Mouse (Mus musculus) lung, embryonic 16.5 days (tissue): ENCODE measurements around the gene Pank3. TPM values are rescaled to one million over a fixed set of nuclear protein-coding genes. Genes with fewer than 3 reads are reported as not detected.
A peak's percentile ranks its signal among the peaks of the same experiment; 100 is the strongest.

Experiments
- ATAC-seq: fragments of 200-750 bp; cut with Nextera tagmentation; 2 replicates; pipeline ENCODE4 v1.8.0; 2017; ENCODE audit warnings: low read depth, mild to moderate bottlenecking, moderate library complexity
- H3K27ac ChIP-seq: fragments of 300-500 bp; sonication (generic); 2 replicates; pipeline ENCODE4 v1.5.1; 2014; ENCODE audit warnings: mild to moderate bottlenecking, control low read depth, low read length
- H3K27me3 ChIP-seq: fragments of 300-500 bp; sonication (generic); 2 replicates; pipeline ENCODE4 v1.6.1; 2014; ENCODE audit warnings: low read depth, low read length, mixed read lengths; ENCODE audit not compliant: control insufficient read depth, insufficient read depth
- H3K36me3 ChIP-seq: fragments of 300-500 bp; sonication (generic); 2 replicates; pipeline ENCODE4 v1.6.1; 2014; ENCODE audit warnings: low read length; ENCODE audit not compliant: control insufficient read depth, insufficient read depth
- H3K4me1 ChIP-seq: fragments of 300-500 bp; sonication (generic); replicated peaks from 2 replicates; pipeline ENCODE4 v1.6.1; 2014; ENCODE audit warnings: low read length, mixed read lengths; ENCODE audit not compliant: control insufficient read depth, insufficient read depth
- H3K4me2 ChIP-seq: fragments of 300-500 bp; sonication (generic); 2 replicates; pipeline ENCODE4 v1.6.1; 2014; ENCODE audit warnings: low read depth, low read length, control low read depth
- H3K4me3 ChIP-seq: fragments of 300-500 bp; sonication (generic); 2 replicates; pipeline ENCODE4 v1.5.1; 2014; ENCODE audit warnings: mild to moderate bottlenecking, low read length, control low read depth
- H3K9ac ChIP-seq: fragments of 300-500 bp; sonication (generic); 2 replicates; pipeline ENCODE4 v1.6.1; 2014; ENCODE audit warnings: low read length, control low read depth
- H3K9me3 ChIP-seq: fragments of 300-500 bp; sonication (generic); 2 replicates; pipeline ENCODE4 v1.6.1; 2016; ENCODE audit warnings: low read length; ENCODE audit not compliant: control insufficient read depth
- WGBS: fragments of 180-500 bp; shearing (Covaris S2); extraction: QIAGEN DNeasy Blood & Tissue Kit; methylation state at CpG from one replicate; pipeline ENCODE4 v1.1.7; 2014; 5-methylcytosine and 5-hydroxymethylcytosine counted together
- polyA plus RNA-seq: library from polyadenylated mRNA; unstranded; fragments of >200 nt; fragmentation: Nextera tagmentation; extraction: Ambion mirVana; gene quantifications from 2 replicates; pipeline ENCODE4 v1.2.1, GENCODE M21; 2015

Gene Pank3
- polyA plus RNA-seq, 1 experiment from 2014 or later = 13.2 TPM

- Histone ChIP-seq H3K9me3 (no peaks in the 10 kb centered on the region), H3K4me3 (peak overlapping the region; percentile 31), H3K27me3 (peaks cover 45% of the 10 kb centered on the region), H3K4me2 (peak overlapping the region; percentile 50), H3K9ac (no peak overlapping the region), H3K27ac (no peak overlapping the region), H3K36me3 (no peaks in the 10 kb centered on the region), H3K4me1 (no peaks in the 10 kb centered on the region; the same call in 1 of the 2 replicates)
- no peak for ATAC-seq
- WGBS = 7% methylated on average over 64 of the region's 86 CpGs
Observed at GRCm38 (mm10) chr11:35797751-35798494, 28.6 kb downstream of the Pank3 start.

GRCm38 (mm10) chr11:35798495-35798820 is 29.2 kb downstream of the Pank3 start:
- no peak for ATAC-seq
- Histone ChIP-seq H3K27ac (no peak overlapping the region), H3K36me3 (no peaks in the 10 kb centered on the region), H3K4me3 (peak overlapping the region; percentile 31), H3K9me3 (no peaks in the 10 kb centered on the region), H3K4me1 (no peaks in the 10 kb centered on the region; the same call in 1 of the 2 replicates), H3K9ac (no peak overlapping the region), H3K27me3 (peaks cover 45% of the 10 kb centered on the region), H3K4me2 (peak overlapping the region; percentile 50)
- 6% methylated on average over 23 of the region's 23 CpGs for WGBS

- Histone ChIP-seq H3K4me1 (no peaks in the 10 kb centered on the region; the same call in 1 of the 2 replicates), H3K9ac (no peak within 1 kb of the TSS), H3K9me3 (no peaks in the 10 kb centered on the region), H3K36me3 (no peaks in the 10 kb centered on the region), H3K27me3 (peaks cover 45% of the 10 kb centered on the region), H3K27ac (no peak within 1 kb of the TSS), H3K4me2 (peak within 1 kb of the TSS; percentile 50), H3K4me3 (peak within 1 kb of the TSS; percentile 31)
- ATAC-seq = peak; percentile 68; the same call in 1 of the 2 replicates
- 17% methylated on average over 11 of the region's 11 CpGs for WGBS
Observed at GRCm38 (mm10) chr11:35798874-35799273, 29.6 kb downstream of the Pank3 start, which contains the start of gene Fbll1. TSS of gene Fbll1 (minus strand) at chr11:35798884.

- no peak overlapping the region for H3K4me2 ChIP-seq
- no peak overlapping the region for H3K27ac ChIP-seq
- no peak for ATAC-seq
- no peaks in the 10 kb centered on the region; the same call in 1 of the 2 replicates for H3K4me1 ChIP-seq
- H3K9me3 ChIP-seq = no peaks in the 10 kb centered on the region
- WGBS = 72% methylated on average over 5 of the region's 5 CpGs
- H3K36me3 ChIP-seq = no peaks in the 10 kb centered on the region
- no peak overlapping the region for H3K9ac ChIP-seq
- H3K4me3 ChIP-seq = no peak overlapping the region
- H3K27me3 ChIP-seq = peaks cover 36% of the 10 kb centered on the region
Observed at GRCm38 (mm10) chr11:35801332-35801731, 32.0 kb downstream of the Pank3 start.

GRCm38 (mm10) chr11:35811458-35811857 is 42.2 kb downstream of the Pank3 start:
- Histone ChIP-seq H3K4me3 (no peak overlapping the region), H3K27ac (no peak overlapping the region), H3K9ac (no peak overlapping the region), H3K27me3 (no peaks in the 10 kb centered on the region), H3K4me2 (no peak overlapping the region), H3K4me1 (no peaks in the 10 kb centered on the region), H3K9me3 (no peaks in the 10 kb centered on the region), H3K36me3 (peaks cover 53% of the 10 kb centered on the region)
- 84% methylated on average over 10 of the region's 10 CpGs for WGBS
- ATAC-seq = no peak

- Histone ChIP-seq H3K4me3 (no peak overlapping the region), H3K4me1 (no peaks in the 10 kb centered on the region), H3K27ac (no peak overlapping the region), H3K36me3 (peaks cover 59% of the 10 kb centered on the region), H3K4me2 (no peak overlapping the region), H3K9ac (no peak overlapping the region), H3K9me3 (no peaks in the 10 kb centered on the region), H3K27me3 (no peaks in the 10 kb centered on the region)
- no peak for ATAC-seq
- 88% methylated on average over 12 of the region's 12 CpGs for WGBS
Observed at GRCm38 (mm10) chr11:35816316-35816715, 47.0 kb downstream of the Pank3 start.

- Histone ChIP-seq H3K9me3 (no peaks in the 10 kb centered on the region), H3K4me2 (no peak overlapping the region), H3K4me3 (no peak overlapping the region), H3K27me3 (no peaks in the 10 kb centered on the region), H3K27ac (no peak overlapping the region), H3K4me1 (no peaks in the 10 kb centered on the region), H3K36me3 (peaks cover 45% of the 10 kb centered on the region), H3K9ac (no peak overlapping the region)
- ATAC-seq = no peak
- 93% methylated on average over 6 of the region's 6 CpGs for WGBS
Observed at GRCm38 (mm10) chr11:35827714-35828113, 58.4 kb downstream of the Pank3 start.

GRCm38 (mm10) chr11:35832139-35832538 is 62.9 kb downstream of the Pank3 start:
- Histone ChIP-seq H3K9me3 (no peaks in the 10 kb centered on the region), H3K4me1 (peaks cover 8% of the 10 kb centered on the region), H3K27ac (no peak overlapping the region), H3K4me2 (no peak overlapping the region), H3K4me3 (no peak overlapping the region), H3K27me3 (no peaks in the 10 kb centered on the region), H3K9ac (no peak overlapping the region), H3K36me3 (peaks cover 19% of the 10 kb centered on the region; the same call in 1 of the 2 replicates)
- 59% methylated on average over 4 of the region's 4 CpGs for WGBS
- ATAC-seq = no peak

GRCm38 (mm10) chr11:35833270-35833669 is 64.0 kb downstream of the Pank3 start:
- Histone ChIP-seq H3K4me1 (peaks cover 8% of the 10 kb centered on the region), H3K4me3 (peak overlapping the region; percentile 99), H3K9me3 (no peaks in the 10 kb centered on the region), H3K9ac (peak overlapping the region; percentile 94), H3K27me3 (no peaks in the 10 kb centered on the region), H3K4me2 (peak overlapping the region; percentile 73), H3K27ac (no peak overlapping the region), H3K36me3 (peaks cover 10% of the 10 kb centered on the region; the same call in 1 of the 2 replicates)
- 78% methylated on average over 6 of the region's 6 CpGs for WGBS
- no peak for ATAC-seq
